In the genomic region with DNA sequence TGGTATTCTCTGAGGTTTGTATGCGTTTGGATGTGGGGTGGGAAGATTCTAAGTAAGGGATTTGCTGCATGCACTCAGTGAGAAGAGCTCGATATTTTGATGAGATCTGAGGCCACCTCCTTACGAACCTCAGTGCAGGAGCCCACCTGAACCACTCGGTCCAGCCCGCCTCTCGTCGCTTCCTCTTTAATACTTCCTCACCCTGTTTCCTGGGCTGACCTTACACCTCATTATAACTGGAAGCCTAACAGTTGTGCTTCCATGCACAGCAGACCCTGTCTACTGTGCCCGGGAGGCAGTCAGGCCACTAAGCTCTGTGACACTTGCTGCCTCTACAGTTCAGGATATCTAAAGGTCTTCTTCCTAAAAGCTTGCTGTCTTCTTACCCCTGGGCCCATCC, we compare ENCODE assay signal across 20 mouse cellular contexts. TPM values are rescaled to one million over a fixed set of nuclear protein-coding genes. Genes with fewer than 3 reads are reported as not detected.
DNase-seq lines count a peak whose midpoint lies in the region; ATAC-seq lines count a peak whose summit lies in the region.
"Had no signal": no experiment of that assay in that cellular context is flagged by ENCODE, and none has a peak within 500 bp of the region (broad histone marks: within the 10 kb centered on the region; RNA-seq: fewer than 3 reads in every experiment).

No protein-coding gene starts in this region.

- peak; percentile 81 for ATAC-seq in megakaryocyte, adult 5-6 weeks (ENCODE audit: poor library complexity, severe bottlenecking)
- peak; percentile 23; the same call in 1 of the 2 replicates for ATAC-seq in neutrophil, adult 5-6 weeks (ENCODE audit: extremely low read depth, insufficient number of reproducible peaks, low FRiP score, poor library complexity, severe bottlenecking)
- ATAC-seq: activated CD4-positive, CD25-positive, alpha-beta regulatory T cell, adult 4 months; forebrain, embryonic 14.5 days; forebrain, postnatal 0 days had no signal

- DNase-seq in lung, postnatal 36 days = peak; percentile 49
- DNase-seq in lung, postnatal 10 days = no peak
- DNase-seq in MEL-GATA-1-ER (ENCODE audit: extremely low read depth, low read depth) = peak; percentile 30
- DNase-seq in layer of hippocampus, adult 9-10 months (ENCODE audit: low spot score) = no peak
- no peak for DNase-seq in thymus, postnatal 10 days (ENCODE audit: low spot score in 2 of 2)
- DNase-seq in thymus, adult 18-20 months = no peak
- DNase-seq: adrenal gland, adult 8-10 months; adrenal gland, postnatal 25 days; cerebellum, adult 11-12 months; cerebellum, adult 9-10 months; cerebellum, postnatal 14 days; forebrain, postnatal 0 days; gastrocnemius, adult 2 months; gastrocnemius, postnatal 14 days; heart, adult 2 months had no signal

RNA-seq across cellular contexts. Expression of a gene that starts 9.8 kb away (rescaled TPM):
- total RNA-seq in megakaryocyte, adult 5-6 weeks (2015) = 16.0 and 20.7 TPM in 2 replicates
- total RNA-seq in megakaryocyte, adult 5-6 weeks (2017) = 23.8 and 24.6 TPM in 2 replicates
- total RNA-seq in neutrophil, adult 5-6 weeks (2017) = 10.8 and 11.9 TPM in 2 replicates

RNA-seq across cellular contexts. Expression of a gene that starts 50.1 kb away (rescaled TPM):
- 3.5 and 3.7 TPM in 2 replicates for total RNA-seq in megakaryocyte, adult 5-6 weeks (2015)
- total RNA-seq in megakaryocyte, adult 5-6 weeks (2017) = 9.7 and 12.6 TPM in 2 replicates
- total RNA-seq in neutrophil, adult 5-6 weeks (2017) = 264 and 265 TPM in 2 replicates
- total RNA-seq: CH12.LX had no signal

RNA-seq across cellular contexts. Expression of a gene that starts 57.3 kb away (rescaled TPM):
- total RNA-seq in megakaryocyte, adult 5-6 weeks (2015) = 0.83 and 0.98 TPM in 2 replicates
- total RNA-seq in megakaryocyte, adult 5-6 weeks (2017) = 2.4 and 4.4 TPM in 2 replicates
- total RNA-seq in neutrophil, adult 5-6 weeks (2017) = 2.2 and 3.1 TPM in 2 replicates

Comparison
In these comparisons a context has a peak if more than half of its experiments do, and no peak if none do; other contexts are left out.
1. DNase-seq: peak in lung, postnatal 36 days (single experiment) and MEL-GATA-1-ER (single experiment); none in lung, postnatal 10 days (single experiment), layer of hippocampus, adult 9-10 months (single experiment), thymus, postnatal 10 days (0 of 2) and thymus, adult 18-20 months (0 of 2).
2. RNA of a gene that starts 50.1 kb away (total RNA-seq): 264 to 265 TPM in neutrophil, adult 5-6 weeks; 3.5 to 12.6 TPM in megakaryocyte, adult 5-6 weeks; every median in the first group is over 10 times any median in the second.